Mouse (Mus musculus): ENCODE measurements around the gene Spsb2.

Gene Spsb2

DNA sequence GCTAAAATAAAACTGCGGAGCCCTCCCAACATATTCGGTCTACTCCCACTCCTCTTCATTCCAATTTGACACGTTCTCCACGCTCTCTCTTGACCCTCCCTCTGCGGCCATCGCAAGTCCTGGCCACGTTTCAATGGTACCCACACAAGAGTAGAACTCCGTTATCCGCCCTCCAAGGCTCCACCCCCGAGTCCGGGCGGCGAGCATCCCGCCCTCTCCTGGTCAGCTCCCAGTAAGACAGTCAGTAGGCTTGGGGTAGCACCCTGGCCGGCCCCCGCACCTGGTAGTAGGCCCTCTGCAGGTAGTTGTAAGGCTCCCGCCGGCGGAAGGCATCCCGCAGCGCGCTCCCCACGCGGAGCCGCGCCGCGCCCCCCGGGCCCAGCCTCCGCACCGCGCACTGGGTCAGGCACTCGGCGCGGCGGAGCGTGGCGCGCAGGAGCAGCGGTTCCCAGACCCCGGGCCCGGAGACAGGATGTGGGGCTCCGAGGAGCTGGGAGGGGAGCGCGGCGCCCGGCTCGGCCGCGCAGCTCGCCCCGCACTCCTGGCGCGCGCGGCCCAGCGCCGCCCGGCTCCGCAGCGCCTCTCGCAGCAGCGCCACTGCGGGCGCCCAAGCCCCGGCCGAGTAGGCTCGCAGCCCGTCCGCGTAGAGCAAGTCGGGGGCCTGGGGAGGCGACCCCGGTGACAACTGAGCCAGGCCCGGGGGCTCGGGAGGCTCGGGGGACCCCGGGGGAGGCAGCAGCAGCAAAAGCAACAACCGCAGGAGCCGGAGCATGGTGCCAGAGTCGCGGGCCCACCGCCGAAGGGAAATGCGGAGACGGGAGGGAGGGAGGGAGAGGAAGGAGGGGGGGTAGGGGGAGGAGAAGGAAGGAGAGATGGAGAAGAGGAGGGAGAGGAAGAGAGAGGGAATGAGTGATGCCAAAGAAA lies 48.7 kb downstream of the Spsb2 start, which contains the start of gene P3h3:
TSS of gene P3h3 (minus strand) at position 837 of the 924 bp plus-strand sequence.
- DNase-seq (ENCODE audit: low spot score in 2 of 2): peak; percentile 55 to 76

DNA sequence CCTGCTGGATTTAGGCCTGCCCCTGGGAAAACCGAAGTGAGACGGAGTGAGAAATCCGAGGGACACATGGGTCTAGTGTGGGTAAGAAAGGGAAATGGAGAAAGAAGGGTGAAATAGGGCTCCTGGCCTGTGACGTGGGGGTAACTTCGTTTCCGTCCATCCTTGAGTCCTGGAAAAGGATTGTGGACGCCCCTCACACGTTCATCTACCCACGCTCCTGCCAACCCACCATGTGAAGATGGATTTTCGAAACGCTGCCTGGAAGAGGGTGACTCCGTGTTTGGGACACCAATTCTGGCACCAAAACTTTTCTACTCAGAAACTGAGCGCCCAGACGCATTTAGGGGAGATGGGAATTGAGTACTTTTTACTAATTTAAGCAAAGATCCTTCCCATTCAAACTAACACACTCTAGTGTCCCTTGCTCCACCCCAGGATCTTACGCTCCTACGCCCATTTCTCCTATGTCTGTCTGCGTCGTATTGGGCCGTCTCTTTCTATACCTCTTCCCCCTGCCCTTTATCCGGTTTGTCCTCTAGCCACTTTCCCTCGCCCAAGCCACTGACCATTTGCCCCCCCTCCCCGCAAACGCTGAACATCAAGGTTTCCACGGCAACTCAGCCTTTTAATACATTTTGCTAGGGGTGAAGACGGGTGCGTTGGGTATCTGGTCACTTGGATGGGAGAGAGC lies 49.5 kb downstream of the Spsb2 start:
- no peak for DNase-seq (ENCODE audit: low spot score in 2 of 2)

DNA sequence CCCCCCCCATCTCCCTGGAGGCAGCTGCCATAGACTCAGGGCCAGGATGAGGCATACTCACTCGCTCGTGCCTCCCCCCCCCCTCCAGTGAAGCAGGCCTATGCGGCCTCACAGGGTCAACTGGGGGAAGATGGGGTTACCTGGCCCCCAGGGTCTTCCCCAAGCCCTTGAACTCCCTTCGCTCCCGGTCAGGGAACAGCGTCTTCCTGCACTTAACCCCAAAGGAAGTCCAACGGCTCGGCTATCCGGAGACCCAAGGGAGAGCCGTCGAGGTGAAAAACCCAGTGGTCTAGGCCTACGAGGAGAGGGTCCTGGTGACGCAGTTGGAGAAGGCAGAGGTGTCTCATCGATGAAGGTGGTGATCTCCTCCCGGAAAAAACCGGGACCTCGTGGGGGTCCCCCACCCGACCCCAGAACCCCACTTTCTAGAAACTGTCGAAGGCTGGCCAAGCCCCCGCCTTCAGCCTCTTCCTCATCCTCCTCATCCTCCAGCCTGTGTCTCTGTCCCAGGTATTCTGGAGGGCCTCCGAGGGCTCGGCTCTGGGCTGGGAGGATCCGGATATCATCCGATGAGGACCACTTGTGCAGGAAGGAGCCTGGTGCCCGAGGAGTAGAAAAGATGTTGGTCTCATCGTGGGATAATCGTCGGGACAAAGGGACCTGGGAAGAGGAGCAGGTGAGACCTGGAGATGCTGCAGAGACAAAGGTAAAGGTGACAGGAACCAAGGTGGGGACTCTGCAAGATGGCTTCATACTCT lies 50.3 kb downstream of the Spsb2 start:
- no peak for DNase-seq (ENCODE audit: low spot score in 2 of 2)

DNA sequence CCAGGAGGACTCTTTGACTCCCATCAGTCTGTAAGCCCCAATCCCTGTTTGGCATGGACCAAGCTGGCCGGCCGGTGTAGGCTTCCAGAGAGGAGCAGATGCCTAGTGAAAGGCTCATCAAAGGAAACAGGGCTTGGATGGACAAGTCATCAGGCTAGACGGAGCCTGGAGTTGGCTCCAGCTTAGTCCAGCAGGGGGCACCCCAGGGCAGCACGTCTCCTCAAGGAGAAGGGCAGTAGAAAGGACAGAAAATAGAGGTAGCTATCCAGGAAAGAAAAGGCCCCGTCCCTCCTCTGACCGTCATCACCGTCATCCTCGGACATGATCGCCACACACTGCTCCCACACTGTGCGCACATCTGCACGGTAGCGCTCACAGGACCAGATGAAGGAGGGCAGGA lies 51.3 kb downstream of the Spsb2 start:
- DNase-seq (ENCODE audit: low spot score in 2 of 2): peak; percentile 66 to 81
